Mouse (Mus musculus) stomach, postnatal 0 days (tissue): Measurements from ENCODE around the gene Dido1. TPM values are rescaled to one million over a fixed set of nuclear protein-coding genes. Genes with fewer than 3 reads are reported as not detected.

Experiments used
- ATAC-seq: fragments of 200-750 bp; cut with Nextera tagmentation; 2 replicates; pipeline ENCODE4 v1.8.0; 2017; ENCODE audit not compliant: low FRiP score, low TSS enrichment
- DNase-seq: peaks from one replicate; pipeline ENCODE4 v3.0.0-alpha.2; 2016; ENCODE audit warnings: low spot score
- H3K27ac ChIP-seq: fragments of 300-500 bp; sonication (generic); replicated peaks from 2 replicates; pipeline ENCODE4 v1.5.1; 2014; ENCODE audit warnings: mild to moderate bottlenecking, control low read depth
- H3K27me3 ChIP-seq: fragments of 300-500 bp; sonication (generic); 2 replicates; pipeline ENCODE4 v1.6.1; 2014; ENCODE audit warnings: low read length; ENCODE audit not compliant: control insufficient read depth, insufficient read depth
- H3K36me3 ChIP-seq: fragments of 300-500 bp; sonication (generic); 2 replicates; pipeline ENCODE4 v1.6.1; 2014; ENCODE audit warnings: low read length, mixed read lengths; ENCODE audit not compliant: control insufficient read depth, insufficient read depth
- H3K4me1 ChIP-seq: fragments of 300-500 bp; sonication (generic); replicated peaks from 2 replicates; pipeline ENCODE4 v1.6.1; 2014; ENCODE audit warnings: antibody characterized with exemption; ENCODE audit not compliant: control insufficient read depth, insufficient read depth
- H3K4me2 ChIP-seq: fragments of 300-500 bp; sonication (generic); replicated peaks from 2 replicates; pipeline ENCODE4 v1.6.1; 2014; ENCODE audit warnings: low read depth, mild to moderate bottlenecking, control low read depth, moderate library complexity
- H3K4me3 ChIP-seq: fragments of 300-500 bp; sonication (generic); 2 replicates; pipeline ENCODE4 v1.5.1; 2014; ENCODE audit warnings: low read depth, low read length, control low read depth
- H3K9ac ChIP-seq: fragments of 300-500 bp; sonication (generic); 2 replicates; pipeline ENCODE4 v1.6.1; 2014; ENCODE audit warnings: mild to moderate bottlenecking, low read length, control low read depth, mixed read lengths
- H3K9me3 ChIP-seq: fragments of 300-500 bp; sonication (generic); 2 replicates; pipeline ENCODE4 v1.6.1; 2016; ENCODE audit warnings: low read length; ENCODE audit not compliant: control insufficient read depth
- CTCF ChIP-seq: IDR thresholded peaks from 2 replicates; pipeline ENCODE4 v1.5.1; 2016; ENCODE audit warnings: antibody characterized with exemption, low read depth, mild to moderate bottlenecking, moderate library complexity
- EP300 ChIP-seq: optimal IDR thresholded peaks from 2 replicates; pipeline ENCODE3; 2016; ENCODE audit warnings: antibody characterized with exemption
- WGBS: fragments of 180-500 bp; shearing (Covaris S2); extraction: QIAGEN DNeasy Blood & Tissue Kit; methylation state at CpG from one replicate; pipeline ENCODE4 v1.1.7; 2014; 5-methylcytosine and 5-hydroxymethylcytosine counted together
- polyA plus RNA-seq: library from polyadenylated mRNA; unstranded; fragments of >200 nt; fragmentation: Nextera tagmentation; extraction: Ambion mirVana; gene quantifications from 2 replicates; pipeline ENCODE4 v1.2.1, GENCODE M21; 2015

Dido1 gene
- polyA plus RNA-seq, 1 experiment from 2014 or later: 9.7 TPM

- no peak overlapping the region for H3K4me2 ChIP-seq
- TF ChIP-seq EP300 (no peak), CTCF (no peak)
- ATAC-seq (no peak), DNase-seq (no peak)
- no peak overlapping the region for H3K9ac ChIP-seq
- H3K27ac ChIP-seq: no peak overlapping the region
- no peaks in the 10 kb centered on the region for H3K36me3 ChIP-seq
- H3K4me1 ChIP-seq: no peaks in the 10 kb centered on the region
- H3K27me3 ChIP-seq: no peaks in the 10 kb centered on the region
- H3K9me3 ChIP-seq: no peaks in the 10 kb centered on the region
- 45% methylated on average over 5 of the region's 5 CpGs for WGBS
- H3K4me3 ChIP-seq: no peak overlapping the region
Measured at GRCm38 (mm10) chr2:180746569-180747192, 36.9 kb upstream of the Dido1 start.

- no peaks in the 10 kb centered on the region for H3K4me1 ChIP-seq
- H3K27ac ChIP-seq: no peak overlapping the region
- no peaks in the 10 kb centered on the region for H3K27me3 ChIP-seq
- peak; percentile 86 for DNase-seq
- no peak overlapping the region for H3K4me2 ChIP-seq
- ATAC-seq: peak; percentile 74
- no peaks in the 10 kb centered on the region for H3K9me3 ChIP-seq
- WGBS: 34% methylated on average over 17 of the region's 17 CpGs
- TF ChIP-seq EP300: no peak
- TF ChIP-seq CTCF: peak; percentile 100
- no peaks in the 10 kb centered on the region for H3K36me3 ChIP-seq
- no peak overlapping the region for H3K9ac ChIP-seq
- no peak overlapping the region for H3K4me3 ChIP-seq
Measured at GRCm38 (mm10) chr2:180745248-180745927, 35.6 kb upstream of the Dido1 start.

- no peak for TF ChIP-seq CTCF
- no peak for TF ChIP-seq EP300
- 90% methylated on average over 2 of the region's 2 CpGs for WGBS
- Histone ChIP-seq H3K36me3 (no peaks in the 10 kb centered on the region), H3K4me3 (no peak overlapping the region), H3K4me1 (no peaks in the 10 kb centered on the region), H3K9ac (no peak overlapping the region), H3K27me3 (no peaks in the 10 kb centered on the region), H3K4me2 (no peak overlapping the region), H3K27ac (no peak overlapping the region), H3K9me3 (no peaks in the 10 kb centered on the region)
- DNase-seq: no peak
- ATAC-seq: no peak
Measured at GRCm38 (mm10) chr2:180743321-180743720, 33.5 kb upstream of the Dido1 start.

- H3K4me3 ChIP-seq: no peak overlapping the region
- no peak overlapping the region for H3K9ac ChIP-seq
- H3K27me3 ChIP-seq: no peaks in the 10 kb centered on the region
- H3K27ac ChIP-seq: no peak overlapping the region
- DNase-seq (no peak), ATAC-seq (no peak)
- H3K36me3 ChIP-seq: no peaks in the 10 kb centered on the region
- H3K4me1 ChIP-seq: no peaks in the 10 kb centered on the region
- H3K4me2 ChIP-seq: no peak overlapping the region
- WGBS: 84% methylated on average over 6 of the region's 6 CpGs
- H3K9me3 ChIP-seq: no peaks in the 10 kb centered on the region
- TF ChIP-seq EP300: no peak
- no peak for TF ChIP-seq CTCF
Measured at GRCm38 (mm10) chr2:180742820-180743219, 33.0 kb upstream of the Dido1 start.

GRCm38 (mm10) chr2:180741421-180741820 is 31.6 kb upstream of the Dido1 start:
- no peak overlapping the region for H3K4me2 ChIP-seq
- H3K4me1 ChIP-seq: no peaks in the 10 kb centered on the region
- WGBS: 58% methylated on average over 7 of the region's 7 CpGs
- ATAC-seq (no peak), DNase-seq (no peak)
- no peak overlapping the region for H3K27ac ChIP-seq
- H3K27me3 ChIP-seq: no peaks in the 10 kb centered on the region
- H3K4me3 ChIP-seq: no peak overlapping the region
- no peaks in the 10 kb centered on the region for H3K36me3 ChIP-seq
- no peak for TF ChIP-seq EP300
- TF ChIP-seq CTCF: no peak
- H3K9ac ChIP-seq: no peak overlapping the region
- no peaks in the 10 kb centered on the region for H3K9me3 ChIP-seq

- ATAC-seq: no peak
- no peak overlapping the region for H3K4me3 ChIP-seq
- no peak for DNase-seq
- 18% methylated on average over 3 of the region's 3 CpGs for WGBS
- no peak overlapping the region for H3K9ac ChIP-seq
- no peak overlapping the region for H3K4me2 ChIP-seq
- no peaks in the 10 kb centered on the region for H3K4me1 ChIP-seq
- no peak overlapping the region for H3K27ac ChIP-seq
- no peaks in the 10 kb centered on the region for H3K27me3 ChIP-seq
- no peaks in the 10 kb centered on the region for H3K36me3 ChIP-seq
- no peaks in the 10 kb centered on the region for H3K9me3 ChIP-seq
- TF ChIP-seq CTCF (no peak), EP300 (no peak)
Measured at GRCm38 (mm10) chr2:180740349-180740748, 30.6 kb upstream of the Dido1 start.
